Mouse (Mus musculus): ENCODE results near the gene Obscn. TPM values are rescaled to one million over a fixed set of nuclear protein-coding genes. Genes with fewer than 3 reads are reported as not detected.

The Obscn gene
- polyA plus RNA-seq, 1 experiment from 2014 or later: not detected

DNA sequence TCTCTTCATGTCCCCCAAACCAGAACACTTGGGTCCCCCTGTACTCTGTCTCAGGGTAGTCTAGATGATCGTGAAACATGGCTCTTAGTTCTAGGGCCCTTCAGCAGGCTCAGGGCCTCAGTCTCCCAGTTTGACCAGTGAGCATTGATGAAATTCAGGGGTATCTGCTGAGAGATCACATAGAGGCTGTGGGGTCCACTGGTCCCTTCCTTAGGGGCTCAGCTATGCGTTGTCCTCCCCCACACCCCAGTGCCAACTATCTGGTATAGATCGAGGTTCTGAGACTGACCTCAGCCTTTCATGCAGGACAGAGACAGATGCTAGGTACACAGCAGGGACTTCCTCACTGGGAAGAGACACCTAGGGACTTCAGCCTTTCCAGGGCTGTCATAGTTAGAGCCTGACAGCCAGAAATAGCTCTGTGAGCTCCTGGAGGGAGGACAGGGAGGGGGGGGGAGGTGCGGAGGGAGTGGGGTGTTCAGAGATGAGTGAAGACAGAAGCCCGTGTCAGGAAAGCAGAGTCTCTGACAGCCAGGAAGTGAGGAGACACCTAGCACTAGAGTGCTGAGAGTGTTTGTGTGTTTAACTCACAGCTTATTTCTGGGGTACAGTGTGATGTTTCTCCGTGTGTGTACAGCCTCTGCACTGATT lies 152.4 kb downstream of the Obscn start:
- Histone ChIP-seq H3K4me3 (no peak overlapping the region), H3K27me3 (ENCODE audit: insufficient read depth, poor library complexity, severe bottlenecking) (no peaks in the 10 kb centered on the region), H3K9me3 (no peaks in the 10 kb centered on the region), H3K4me1 (replicated peaks) (peaks cover 31% of the 10 kb centered on the region), H3K36me3 (peaks cover 78% of the 10 kb centered on the region), H3K27ac (no peak overlapping the region)
- no peak for DNase-seq (ENCODE audit: low spot score)
- 89% methylated on average over 6 of the region's 6 CpGs for WGBS

- peaks cover 66% of the 10 kb centered on the region for H3K36me3 ChIP-seq
These were observed 153.6 kb downstream of the Obscn start for GRCm38 (mm10) chr11:58982471-58983097.

GRCm38 (mm10) chr11:58981541-58982447 lies 154.4 kb downstream of the Obscn start:
- no peaks in the 10 kb centered on the region for H3K9me3 ChIP-seq
- 62% methylated on average over 14 of the region's 14 CpGs for WGBS
- no peak overlapping the region for H3K4me3 ChIP-seq
- no peak overlapping the region for H3K27ac ChIP-seq
- H3K27me3 ChIP-seq (ENCODE audit: insufficient read depth, poor library complexity, severe bottlenecking): no peaks in the 10 kb centered on the region
- H3K4me1 ChIP-seq (replicated peaks): peaks cover 42% of the 10 kb centered on the region
- H3K36me3 ChIP-seq: peaks cover 58% of the 10 kb centered on the region
- DNase-seq (ENCODE audit: low spot score): no peak

More at GRCm38 (mm10) chr11:58982471-58983097, 153.6 kb downstream of the Obscn start:
- Histone ChIP-seq H3K27me3 (ENCODE audit: insufficient read depth, poor library complexity, severe bottlenecking) (no peaks in the 10 kb centered on the region), H3K4me3 (no peak overlapping the region), H3K9me3 (no peaks in the 10 kb centered on the region), H3K4me1 (replicated peaks) (peaks cover 37% of the 10 kb centered on the region), H3K27ac (no peak overlapping the region)
- 87% methylated on average over 18 of the region's 18 CpGs for WGBS
- DNase-seq (ENCODE audit: low spot score): no peak

DNA sequence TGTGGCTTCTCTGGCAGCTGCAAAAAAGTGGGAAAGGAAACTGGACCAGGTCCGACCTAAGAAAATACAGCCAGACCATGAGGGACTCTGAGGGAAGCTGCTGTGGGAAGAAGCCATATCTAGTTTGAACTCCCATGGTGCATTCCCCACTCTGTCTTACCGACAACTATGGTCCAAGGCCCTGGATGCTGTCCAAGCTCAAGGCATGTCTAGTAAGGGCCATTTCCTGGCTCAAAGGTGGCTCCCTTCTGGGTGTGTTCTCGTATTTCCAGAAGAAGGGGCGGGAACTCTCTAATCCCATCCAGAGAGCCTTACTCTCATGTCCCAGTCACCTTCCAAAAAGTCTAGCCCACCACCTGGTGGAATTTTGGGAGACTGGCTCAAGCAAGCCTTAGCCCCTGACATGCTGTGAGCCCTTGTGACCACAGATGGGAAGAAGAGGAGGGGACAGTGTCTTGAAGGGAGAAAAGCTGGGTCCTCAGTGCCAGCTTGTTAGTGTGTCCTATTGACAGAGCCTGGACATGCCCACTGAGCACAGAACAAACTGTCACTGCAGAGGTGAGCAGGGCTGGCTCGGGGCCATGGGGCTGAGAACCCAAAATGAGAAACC lies 155.7 kb downstream of the Obscn start:
- H3K4me1 ChIP-seq (replicated peaks): peaks cover 55% of the 10 kb centered on the region
- no peak overlapping the region for H3K27ac ChIP-seq
- H3K9me3 ChIP-seq: no peaks in the 10 kb centered on the region
- no peaks in the 10 kb centered on the region for H3K27me3 ChIP-seq (ENCODE audit: insufficient read depth, poor library complexity, severe bottlenecking)
- H3K4me3 ChIP-seq: peak overlapping the region; percentile 97; the same call in 1 of the 2 replicates
- DNase-seq (ENCODE audit: low spot score): no peak
- H3K36me3 ChIP-seq: peaks cover 50% of the 10 kb centered on the region
- WGBS: 79% methylated on average over 5 of the region's 5 CpGs

DNA sequence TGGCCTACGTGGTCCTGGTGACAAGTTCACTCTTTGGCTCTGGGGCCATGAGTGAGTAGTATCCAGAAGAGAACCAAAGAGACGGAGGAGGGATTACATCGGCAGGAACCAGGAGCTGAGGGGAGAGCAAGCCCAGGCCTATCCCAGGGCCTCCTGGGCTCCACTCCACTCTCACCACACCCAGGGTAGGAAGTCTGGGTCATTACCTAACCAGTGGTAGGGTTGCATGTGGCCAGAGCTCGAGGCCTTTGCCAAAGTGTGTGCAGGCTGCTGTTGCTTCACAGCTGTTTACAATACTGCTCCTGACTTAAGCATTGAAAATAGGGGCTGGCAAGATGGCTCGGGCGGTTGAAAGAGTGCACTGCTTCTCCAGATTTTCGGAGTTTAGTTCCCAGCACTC lies 156.5 kb downstream of the Obscn start:
- Histone ChIP-seq H3K27me3 (ENCODE audit: insufficient read depth, poor library complexity, severe bottlenecking) (no peaks in the 10 kb centered on the region), H3K36me3 (peaks cover 47% of the 10 kb centered on the region), H3K27ac (no peak overlapping the region), H3K9me3 (no peaks in the 10 kb centered on the region), H3K4me1 (replicated peaks) (peaks cover 57% of the 10 kb centered on the region), H3K4me3 (peak overlapping the region; percentile 97)
- no peak for DNase-seq (ENCODE audit: low spot score)
- 86% methylated on average over 7 of the region's 7 CpGs for WGBS

DNA sequence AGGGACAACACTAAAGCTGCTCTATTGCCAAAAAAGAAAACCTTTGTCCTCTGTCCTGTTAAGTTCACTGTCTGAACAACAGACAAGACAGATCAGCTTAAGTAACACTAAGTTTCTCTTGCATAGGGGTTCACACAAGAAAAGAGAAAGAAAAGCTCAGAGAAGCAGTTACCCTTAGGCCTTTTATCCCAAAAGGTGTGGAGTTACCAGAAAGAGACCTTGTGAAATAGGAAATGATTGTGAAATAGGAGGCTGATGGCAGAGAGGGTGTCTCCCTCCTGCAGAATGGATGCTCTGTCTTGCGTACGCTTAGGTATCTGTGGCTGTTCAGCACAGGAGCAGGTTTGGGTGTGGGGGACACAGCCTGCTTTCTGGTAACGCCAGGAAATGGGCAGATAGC lies 157.0 kb downstream of the Obscn start:
- Histone ChIP-seq H3K4me3 (peak overlapping the region; percentile 97), H3K9me3 (no peaks in the 10 kb centered on the region), H3K27me3 (ENCODE audit: insufficient read depth, poor library complexity, severe bottlenecking) (no peaks in the 10 kb centered on the region), H3K4me1 (replicated peaks) (peaks cover 60% of the 10 kb centered on the region), H3K36me3 (peaks cover 47% of the 10 kb centered on the region), H3K27ac (no peak overlapping the region)
- WGBS: 83% methylated on average over 3 of the region's 3 CpGs
- DNase-seq (ENCODE audit: low spot score): no peak

- H3K36me3 ChIP-seq: peaks cover 47% of the 10 kb centered on the region
- DNase-seq (ENCODE audit: low spot score): no peak
- 2% methylated on average over 5 of the region's 5 CpGs for WGBS
- no peaks in the 10 kb centered on the region for H3K27me3 ChIP-seq (ENCODE audit: insufficient read depth, poor library complexity, severe bottlenecking)
- peaks cover 62% of the 10 kb centered on the region for H3K4me1 ChIP-seq (replicated peaks)
- peak overlapping the region; percentile 92 for H3K27ac ChIP-seq
- no peaks in the 10 kb centered on the region for H3K9me3 ChIP-seq
- peak overlapping the region; percentile 97 for H3K4me3 ChIP-seq
These were observed 157.5 kb downstream of the Obscn start for GRCm38 (mm10) chr11:58978706-58979030.

DNA sequence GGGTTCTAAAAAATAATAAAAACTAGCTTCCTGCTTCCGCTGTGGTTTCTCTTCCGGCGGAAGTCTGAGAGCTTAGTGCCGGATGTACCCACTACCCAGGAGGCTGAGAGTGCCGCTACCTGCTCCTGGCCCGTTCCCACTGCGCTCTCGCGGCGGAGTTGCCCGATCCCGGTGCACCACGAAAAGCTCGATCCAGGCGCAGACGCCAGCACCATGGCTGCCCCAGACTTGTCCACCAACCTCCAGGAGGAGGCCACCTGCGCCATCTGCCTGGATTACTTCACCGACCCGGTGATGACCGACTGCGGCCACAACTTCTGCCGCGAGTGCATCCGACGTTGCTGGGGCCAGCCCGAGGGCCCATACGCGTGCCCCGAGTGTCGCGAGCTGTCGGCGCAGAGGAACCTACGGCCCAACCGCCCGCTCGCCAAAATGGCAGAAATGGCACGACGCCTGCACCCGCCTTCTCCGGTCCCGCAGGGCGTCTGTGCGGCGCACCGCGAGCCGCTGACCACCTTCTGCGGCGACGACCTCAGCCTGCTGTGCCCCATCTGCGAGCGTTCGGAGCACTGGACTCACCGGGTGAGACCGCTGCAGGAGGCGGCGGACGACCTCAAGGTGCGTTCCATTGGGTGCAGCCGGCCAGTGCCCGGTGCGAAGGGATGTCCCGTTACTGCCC lies 158.0 kb downstream of the Obscn start, which contains the start of gene Trim11:
Gene Trim11, plus strand, starts transcription at position 67 of the 679 bp plus-strand sequence.
- Histone ChIP-seq H3K36me3 (peaks cover 43% of the 10 kb centered on the region), H3K27me3 (ENCODE audit: insufficient read depth, poor library complexity, severe bottlenecking) (no peaks in the 10 kb centered on the region), H3K4me1 (replicated peaks) (peaks cover 62% of the 10 kb centered on the region), H3K27ac (peak within 1 kb of the TSS; percentile 92), H3K9me3 (no peaks in the 10 kb centered on the region), H3K4me3 (peak within 1 kb of the TSS; percentile 97)
- peak; percentile 80 for DNase-seq (ENCODE audit: low spot score)
- under 1% methylated on average over 64 of the region's 64 CpGs for WGBS

- no peak for DNase-seq (ENCODE audit: low spot score)
- peak overlapping the region; percentile 92 for H3K27ac ChIP-seq
- H3K36me3 ChIP-seq: peaks cover 39% of the 10 kb centered on the region
- H3K4me3 ChIP-seq: peak overlapping the region; percentile 97
- H3K27me3 ChIP-seq (ENCODE audit: insufficient read depth, poor library complexity, severe bottlenecking): no peaks in the 10 kb centered on the region
- WGBS: under 1% methylated on average over 21 of the region's 21 CpGs
- peaks cover 62% of the 10 kb centered on the region for H3K4me1 ChIP-seq (replicated peaks)
- no peaks in the 10 kb centered on the region for H3K9me3 ChIP-seq
These were observed 158.6 kb downstream of the Obscn start for GRCm38 (mm10) chr11:58977607-58978026.

DNA sequence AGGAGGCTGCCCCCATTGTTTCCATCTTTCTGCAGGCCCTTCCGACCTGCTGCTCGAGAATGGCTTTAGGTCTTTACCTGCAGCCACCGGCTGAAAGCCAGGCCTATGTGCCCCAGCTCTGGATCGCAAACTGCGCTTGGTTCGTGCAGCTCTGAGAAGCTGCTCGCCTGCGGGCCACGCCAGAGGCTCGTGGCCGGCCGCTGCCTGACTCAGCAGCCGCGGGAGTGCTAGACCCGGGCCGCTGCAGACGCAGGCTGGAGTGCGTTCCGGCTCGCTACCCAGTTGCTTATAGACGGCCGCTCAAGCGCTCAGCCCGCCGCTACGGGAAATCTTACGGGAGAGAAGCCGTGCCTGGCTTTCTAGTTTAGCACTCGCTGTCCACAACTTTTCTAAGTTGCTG lies 159.1 kb downstream of the Obscn start:
- no peaks in the 10 kb centered on the region for H3K27me3 ChIP-seq (ENCODE audit: insufficient read depth, poor library complexity, severe bottlenecking)
- DNase-seq (ENCODE audit: low spot score): peak; percentile 46
- H3K4me3 ChIP-seq: peak overlapping the region; percentile 97
- no peaks in the 10 kb centered on the region for H3K9me3 ChIP-seq
- H3K36me3 ChIP-seq: peaks cover 39% of the 10 kb centered on the region
- peaks cover 62% of the 10 kb centered on the region for H3K4me1 ChIP-seq (replicated peaks)
- H3K27ac ChIP-seq: peak overlapping the region; percentile 92
- under 1% methylated on average over 29 of the region's 29 CpGs for WGBS

GRCm38 (mm10) chr11:58974414-58974813 lies 161.8 kb downstream of the Obscn start:
- Histone ChIP-seq H3K9me3 (no peaks in the 10 kb centered on the region), H3K4me1 (replicated peaks) (peaks cover 39% of the 10 kb centered on the region), H3K27ac (no peak overlapping the region), H3K27me3 (ENCODE audit: insufficient read depth, poor library complexity, severe bottlenecking) (no peaks in the 10 kb centered on the region), H3K36me3 (peaks cover 54% of the 10 kb centered on the region), H3K4me3 (no peak overlapping the region)
- 91% methylated on average over 3 of the region's 3 CpGs for WGBS
- DNase-seq (ENCODE audit: low spot score): no peak

- H3K4me1 ChIP-seq (replicated peaks): peaks cover 23% of the 10 kb centered on the region
- peaks cover 74% of the 10 kb centered on the region for H3K36me3 ChIP-seq
- no peak for DNase-seq (ENCODE audit: low spot score)
- no peaks in the 10 kb centered on the region for H3K27me3 ChIP-seq (ENCODE audit: insufficient read depth, poor library complexity, severe bottlenecking)
- no peak overlapping the region for H3K4me3 ChIP-seq
- H3K27ac ChIP-seq: no peak overlapping the region
- H3K9me3 ChIP-seq: no peaks in the 10 kb centered on the region
- 93% methylated on average over 3 of the region's 3 CpGs for WGBS
These were observed 164.4 kb downstream of the Obscn start for GRCm38 (mm10) chr11:58971796-58972195.
